Mouse (Mus musculus): ENCODE results near the gene Dbf4.

The Dbf4 gene

GRCm38 (mm10) chr5:8422157-8422931 lies at the start of gene Dbf4, which contains the start of gene Slc25a40:
TSS of gene Dbf4 (minus strand) at chr5:8422716.
TSS of gene Slc25a40 (plus strand) at chr5:8422850.
- in situ Hi-C loops (cut with MboI), result loop anchor here (25.0 kb wide), 1 partner anchor 360 kb away; no protein-coding TSS in a partner anchor

- in situ Hi-C loops (cut with MboI), result no loop called here
Measured at GRCm38 (mm10) chr5:8456561-8456960, 34.0 kb upstream of the Dbf4 start.

- in situ Hi-C loops (cut with MboI), result no loop called here
Measured at GRCm38 (mm10) chr5:8455565-8455964, 33.0 kb upstream of the Dbf4 start.

GRCm38 (mm10) chr5:8439095-8439494 lies 16.6 kb upstream of the Dbf4 start:
- in situ Hi-C loops (cut with MboI), result no loop called here

- in situ Hi-C loops (cut with MboI), result no loop called here
Measured at GRCm38 (mm10) chr5:8437481-8438156, 15.1 kb upstream of the Dbf4 start.

- in situ Hi-C loops (cut with MboI), result no loop called here
Measured at GRCm38 (mm10) chr5:8425899-8426298, 3.4 kb upstream of the Dbf4 start.

GRCm38 (mm10) chr5:8424116-8424515 lies 1.6 kb upstream of the Dbf4 start:
- in situ Hi-C loops (cut with MboI), result loop anchor here (25.0 kb wide), 1 partner anchor 362 kb away; no protein-coding TSS in a partner anchor

GRCm38 (mm10) chr5:8422932-8423928 lies 714 bp upstream of the Dbf4 start:
- in situ Hi-C loops (cut with MboI), result loop anchor here (25.0 kb wide), 1 partner anchor 361 kb away; no protein-coding TSS in a partner anchor

- in situ Hi-C loops (cut with MboI), result loop anchor here (25.0 kb wide), 1 partner anchor 359 kb away; no protein-coding TSS in a partner anchor
Measured at GRCm38 (mm10) chr5:8421424-8421823, 1.1 kb downstream of the Dbf4 start.

GRCm38 (mm10) chr5:8417443-8417842 lies 5.1 kb downstream of the Dbf4 start:
- in situ Hi-C loops (cut with MboI), result loop anchor here (25.0 kb wide), 1 partner anchor 355 kb away; no protein-coding TSS in a partner anchor

GRCm38 (mm10) chr5:8416683-8417413 lies 5.7 kb downstream of the Dbf4 start:
- in situ Hi-C loops (cut with MboI), result loop anchor here (25.0 kb wide), 1 partner anchor 355 kb away; no protein-coding TSS in a partner anchor

GRCm38 (mm10) chr5:8408746-8409145 lies 13.8 kb downstream of the Dbf4 start:
- in situ Hi-C loops (cut with MboI), result loop anchor here (25.0 kb wide), 1 partner anchor 346 kb away; no protein-coding TSS in a partner anchor

GRCm38 (mm10) chr5:8397587-8398249 lies 24.8 kb downstream of the Dbf4 start:
- in situ Hi-C loops (cut with MboI), result no loop called here

GRCm38 (mm10) chr5:8393891-8394583 lies 28.5 kb downstream of the Dbf4 start:
- in situ Hi-C loops (cut with MboI), result no loop called here

- in situ Hi-C loops (cut with MboI), result no loop called here
Measured at GRCm38 (mm10) chr5:8374297-8374906, 48.1 kb downstream of the Dbf4 start.

- in situ Hi-C loops (cut with MboI), result no loop called here
Measured at GRCm38 (mm10) chr5:8373415-8373814, 49.1 kb downstream of the Dbf4 start.

- in situ Hi-C loops (cut with MboI), result no loop called here
Measured at GRCm38 (mm10) chr5:8368781-8369180, 53.7 kb downstream of the Dbf4 start.

GRCm38 (mm10) chr5:8368328-8368692 lies 54.2 kb downstream of the Dbf4 start:
- in situ Hi-C loops (cut with MboI), result no loop called here
